Mouse (Mus musculus): ENCODE results near the gene Slc39a2.
"Not testable (repeated sequence)": the region's sequence is repeated elsewhere in the genome, so short reads cannot be mapped to it uniquely, and the experiment has no call there.

The Slc39a2 gene

DNA sequence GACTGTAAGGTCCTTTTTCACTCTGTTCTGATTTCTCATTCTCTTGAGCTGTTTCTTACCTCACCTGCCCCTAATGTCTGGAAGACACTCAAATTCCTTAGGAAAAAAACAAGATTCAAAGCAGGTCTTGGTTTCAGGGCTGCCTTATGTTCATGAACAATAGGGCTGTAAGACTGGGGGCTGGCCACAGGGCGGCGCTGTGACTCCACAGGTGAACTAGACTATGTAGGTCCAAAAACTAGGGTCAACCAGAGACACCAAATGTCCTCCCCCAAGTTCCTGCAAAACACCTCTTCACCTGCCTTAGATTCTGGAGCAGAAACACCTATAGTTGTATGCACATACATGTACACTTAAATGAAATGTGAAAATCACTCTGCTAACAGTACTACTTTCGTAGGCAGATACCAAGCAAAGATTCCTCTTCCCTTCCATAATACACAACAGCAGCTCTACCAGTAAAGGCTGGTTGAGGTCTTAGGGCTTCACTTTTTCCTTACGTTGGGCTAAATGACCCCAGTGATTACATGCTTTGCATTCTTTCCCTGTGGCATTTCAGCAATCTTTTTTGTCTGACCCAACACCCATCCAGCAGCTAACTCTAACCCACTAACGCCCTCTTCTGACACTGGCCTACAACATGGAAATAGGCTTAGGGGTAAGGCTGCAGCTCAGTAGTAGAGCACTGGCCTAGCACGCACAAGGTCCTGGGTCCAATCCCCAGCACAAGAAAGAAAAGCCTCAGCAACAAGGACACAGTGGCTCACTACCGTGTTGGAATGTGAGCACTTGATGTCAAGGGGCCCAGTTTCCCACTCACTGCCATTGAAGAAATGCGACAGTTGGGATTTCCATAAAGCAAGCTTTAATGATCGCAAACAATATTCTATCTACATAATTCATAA, 10.4 kb downstream of the Slc39a2 start:
- DNase-seq = peak; percentile 79

DNA sequence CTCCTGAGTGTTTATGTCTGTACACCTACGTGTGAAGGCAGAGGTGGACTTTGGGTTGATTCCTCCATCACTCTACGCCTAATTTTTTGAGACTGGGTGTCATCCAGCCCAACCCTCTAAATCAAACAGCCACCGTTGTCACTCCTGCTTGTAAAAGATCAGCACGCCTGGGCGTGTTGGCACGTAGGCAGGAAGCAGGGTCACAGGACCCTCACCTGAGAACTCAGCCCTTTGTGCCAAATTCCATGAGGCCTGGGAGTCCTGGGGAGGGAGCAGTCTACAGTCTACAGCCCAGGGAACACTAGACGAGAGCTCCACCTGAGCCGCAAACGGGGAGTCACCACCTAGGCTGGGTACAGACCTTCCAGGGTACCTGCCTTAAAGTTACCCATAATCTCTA, 11.1 kb downstream of the Slc39a2 start:
- no peak for DNase-seq

DNA sequence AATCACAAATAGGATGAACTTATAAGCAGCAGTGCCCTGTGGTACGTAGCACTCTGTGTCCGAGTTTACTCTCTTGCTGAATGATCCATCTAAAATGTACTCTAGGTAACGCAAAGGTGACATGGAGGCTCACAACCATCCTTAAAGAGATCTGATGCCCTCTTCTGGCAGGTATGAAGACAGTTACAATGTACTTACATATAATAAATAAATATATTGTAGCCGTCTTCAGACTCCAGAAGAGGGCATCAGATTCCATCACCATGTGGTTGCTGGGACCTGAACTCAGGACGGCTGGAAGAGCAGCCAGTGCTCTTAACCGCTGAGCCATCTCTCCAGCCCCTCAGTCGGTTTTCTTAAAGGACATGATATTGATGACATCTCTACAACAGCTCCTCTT, 12.0 kb downstream of the Slc39a2 start:
- DNase-seq = no peak

DNA sequence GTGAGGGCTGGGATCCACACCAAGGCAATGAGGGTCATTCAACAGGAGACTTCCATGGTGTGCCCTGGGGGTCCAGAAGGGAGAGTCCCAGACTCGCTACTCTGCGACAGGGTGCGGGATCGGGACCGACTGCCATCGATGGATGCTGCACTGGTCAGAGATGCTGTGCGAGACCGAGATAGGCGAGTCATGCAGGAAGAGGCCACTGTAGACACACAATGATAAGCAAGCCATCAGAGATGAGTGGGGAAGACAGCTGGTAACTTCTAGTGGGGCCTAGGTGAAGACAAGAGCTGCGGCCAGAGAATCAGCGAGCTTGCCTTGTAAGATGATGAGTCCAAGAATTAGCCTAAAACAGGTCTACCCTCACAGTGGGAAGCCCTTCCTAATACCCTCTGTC, 13.4 kb downstream of the Slc39a2 start:
- DNase-seq = no peak

DNA sequence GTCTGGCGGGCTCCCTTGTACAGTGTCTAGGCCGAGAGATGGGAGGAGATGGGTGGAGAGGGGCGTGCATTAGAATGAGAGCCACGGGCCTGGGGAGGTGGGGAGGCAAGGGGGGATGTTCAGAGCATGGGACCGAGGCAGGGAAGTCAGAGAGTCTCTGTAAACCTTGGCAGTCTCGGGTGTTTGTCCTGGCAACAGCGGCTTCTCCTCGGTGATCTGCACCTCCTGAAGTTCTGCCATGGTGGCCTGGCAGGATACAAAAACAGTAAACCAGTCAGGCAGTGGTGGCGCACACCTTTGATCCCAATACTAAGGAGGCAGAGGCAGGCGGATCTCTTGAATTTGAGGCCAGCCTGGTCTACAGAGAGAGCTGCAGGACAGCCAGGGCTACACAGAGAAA, 18.6 kb downstream of the Slc39a2 start:
- DNase-seq = no peak

DNA sequence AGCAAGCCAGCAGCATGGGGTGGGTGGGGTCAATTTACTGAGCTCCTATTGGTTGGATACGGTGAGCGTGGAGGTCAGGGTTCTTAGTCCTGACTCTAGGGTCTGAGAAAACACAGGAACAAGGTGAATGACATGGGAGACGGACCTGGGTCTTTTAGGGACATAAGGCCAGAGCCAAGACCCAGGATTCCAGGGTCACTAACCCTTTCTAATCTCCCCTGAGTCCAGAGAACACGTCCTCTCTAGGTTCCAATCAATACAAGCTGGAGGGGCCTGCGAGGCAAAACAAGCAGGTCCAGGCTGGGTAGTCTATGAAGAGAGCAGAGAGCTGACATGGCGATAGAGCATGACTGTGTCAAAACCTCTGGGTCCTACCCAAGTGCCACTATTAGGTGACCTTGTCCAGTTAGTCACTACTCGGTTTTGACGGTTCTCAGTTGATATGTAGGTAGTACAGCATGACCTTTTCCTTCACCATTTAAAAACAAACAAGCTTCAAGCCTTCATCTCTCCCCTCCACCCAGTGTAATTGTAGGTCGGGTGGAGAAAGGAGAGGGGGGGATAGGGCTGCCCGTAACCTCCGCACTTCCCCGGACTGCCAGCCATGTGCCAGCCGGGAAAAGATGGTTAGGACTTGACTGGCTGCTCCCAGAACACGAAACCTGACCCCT, 19.8 kb downstream of the Slc39a2 start:
- DNase-seq = peak; percentile 67

DNA sequence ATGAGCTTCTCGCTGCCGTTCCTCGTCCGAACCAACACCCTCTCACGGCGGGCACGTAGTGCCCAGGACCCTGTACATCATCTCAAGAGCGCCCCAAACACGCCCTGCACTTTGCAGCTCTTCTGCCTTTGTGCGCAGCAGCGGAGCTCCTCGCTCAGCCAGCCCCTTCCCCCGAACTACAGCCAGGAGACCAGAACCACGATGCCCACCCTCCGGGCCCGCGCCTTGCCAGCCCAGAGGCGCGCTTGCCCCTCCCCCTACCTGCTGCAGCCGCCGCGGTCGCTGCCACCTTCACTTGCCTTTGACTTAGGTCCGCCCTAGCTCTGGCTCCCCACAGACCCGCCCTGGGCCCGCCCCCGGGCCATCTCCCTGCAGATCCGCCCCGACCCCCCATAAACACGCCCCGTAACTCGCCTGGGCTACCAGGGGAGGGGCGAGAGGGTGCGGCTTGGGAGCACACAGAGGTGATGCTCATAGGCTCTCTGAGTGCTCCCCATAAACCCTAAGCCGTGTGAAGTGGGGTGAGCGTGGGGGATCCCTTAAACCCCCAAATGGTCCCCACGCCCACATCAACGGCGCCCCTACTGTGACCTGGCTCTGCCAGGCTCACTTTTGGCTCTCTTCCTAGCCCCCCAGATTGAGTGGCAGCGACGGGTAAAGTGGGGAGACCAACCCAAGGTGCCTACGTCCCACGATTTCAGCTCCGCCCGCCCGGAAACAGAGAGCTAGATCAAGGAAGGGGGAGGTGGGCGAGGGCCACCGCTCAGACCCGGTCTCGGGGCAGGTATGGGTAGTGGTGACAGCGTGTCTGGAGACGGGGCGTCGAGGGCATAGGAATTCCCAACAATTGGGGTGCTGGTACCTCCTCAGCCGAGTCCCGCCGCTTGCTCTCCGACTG, 20.6 kb downstream of the Slc39a2 start:
- peak; percentile 88 for DNase-seq

DNA sequence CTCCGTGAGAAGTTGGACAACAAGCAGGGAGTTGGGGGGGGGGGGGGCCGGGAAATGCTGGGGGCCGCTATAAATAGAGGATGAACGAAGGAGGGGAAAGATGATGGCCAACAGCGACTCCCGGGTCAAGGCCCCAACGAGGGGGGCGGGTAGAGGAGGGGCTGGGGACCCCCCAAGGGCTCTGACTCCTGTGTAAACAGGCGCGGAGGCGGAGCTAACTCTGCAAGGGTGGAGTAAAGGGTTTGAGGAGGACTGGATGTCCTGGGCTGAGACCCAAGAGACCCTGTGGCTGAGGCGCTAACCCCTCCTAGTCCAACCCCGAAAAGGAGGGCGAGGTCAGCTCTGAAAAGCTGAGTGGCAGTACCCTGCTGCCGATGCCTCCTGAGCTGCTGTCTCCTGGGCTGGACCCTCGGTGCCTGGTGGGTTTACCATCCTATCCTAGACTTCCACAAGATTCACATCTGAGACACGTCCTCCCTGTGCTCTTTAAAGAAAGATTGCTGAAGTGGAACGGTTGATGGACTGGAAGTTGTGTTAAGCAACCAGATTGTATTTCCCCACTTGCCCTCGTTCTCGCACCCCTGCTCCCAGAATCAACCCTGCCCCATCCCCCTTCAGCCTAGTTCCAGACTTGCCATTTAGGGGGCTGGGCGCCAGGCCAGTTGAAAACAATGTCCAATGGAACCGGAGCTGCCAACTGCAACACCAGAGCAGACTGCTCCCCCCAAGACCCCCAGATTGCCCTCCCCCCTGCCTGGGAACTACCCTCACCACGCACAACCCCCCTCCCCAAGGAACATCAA, 21.5 kb downstream of the Slc39a2 start, which contains the start of gene Ndrg2:
Gene Ndrg2, minus strand, starts transcription at position 199 of the 803 bp plus-strand sequence.
- DNase-seq = peak; percentile 79

DNA sequence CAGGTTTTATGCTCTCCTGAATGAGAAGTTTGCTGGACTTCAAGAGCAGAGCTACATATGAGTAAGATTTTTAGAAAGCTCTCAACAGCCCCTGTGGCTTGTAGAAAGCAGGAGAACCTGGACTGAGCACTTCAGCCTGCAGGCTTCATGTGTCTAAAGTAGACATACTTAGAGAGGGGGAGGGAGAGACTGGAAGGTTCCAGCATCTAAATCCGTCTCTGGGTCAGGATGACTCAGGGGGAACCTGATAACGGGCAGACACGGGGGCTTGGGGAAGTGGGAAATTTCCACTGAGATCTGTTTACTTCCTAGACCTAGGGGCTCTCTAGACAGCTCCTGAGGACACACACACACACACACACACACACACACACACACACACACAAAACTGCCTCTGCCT, 22.3 kb downstream of the Slc39a2 start:
- DNase-seq = no peak

DNA sequence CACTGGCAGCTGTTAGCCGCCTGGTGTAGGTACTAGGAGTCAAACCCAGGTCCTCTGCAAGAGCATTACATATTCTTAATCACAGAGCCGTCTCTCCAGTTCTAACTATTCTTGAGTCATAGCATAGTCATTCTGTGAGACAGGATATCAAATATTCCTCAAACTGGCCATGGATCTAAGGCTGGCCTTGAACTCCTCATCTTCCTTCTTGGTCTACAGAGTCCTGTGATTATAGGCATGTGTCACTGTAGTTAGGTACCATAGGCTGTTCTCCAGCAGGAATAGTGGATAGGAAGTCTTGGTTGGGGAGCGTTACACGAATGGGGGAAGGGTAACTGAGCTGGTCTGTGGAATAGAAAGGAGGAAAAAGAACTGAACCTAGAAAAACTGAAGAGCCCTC, 23.9 kb downstream of the Slc39a2 start:
- no peak for DNase-seq

DNA sequence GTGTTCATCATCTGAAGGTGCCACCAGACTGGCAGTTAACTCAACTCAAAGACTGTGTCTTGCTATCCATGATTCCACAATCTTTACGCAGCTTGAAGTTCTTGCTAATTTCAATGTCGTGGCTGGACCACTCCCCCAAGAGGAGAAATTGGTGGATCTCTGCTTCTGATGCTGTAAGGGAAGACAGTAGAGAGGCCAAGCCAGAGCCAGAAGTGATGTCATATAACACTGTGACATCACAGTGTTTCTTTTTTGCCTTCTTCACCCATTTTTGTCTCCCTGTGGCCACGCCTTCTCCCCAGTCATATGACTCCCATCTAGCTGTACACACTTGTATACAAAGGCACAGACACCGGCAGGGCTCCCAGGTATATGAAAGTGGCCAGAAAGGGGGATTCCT, 25.4 kb downstream of the Slc39a2 start, which contains the start of gene Tppp2:
Gene Tppp2, plus strand, starts transcription at position 301 of the 400 bp plus-strand sequence.
- no peak for DNase-seq

DNA sequence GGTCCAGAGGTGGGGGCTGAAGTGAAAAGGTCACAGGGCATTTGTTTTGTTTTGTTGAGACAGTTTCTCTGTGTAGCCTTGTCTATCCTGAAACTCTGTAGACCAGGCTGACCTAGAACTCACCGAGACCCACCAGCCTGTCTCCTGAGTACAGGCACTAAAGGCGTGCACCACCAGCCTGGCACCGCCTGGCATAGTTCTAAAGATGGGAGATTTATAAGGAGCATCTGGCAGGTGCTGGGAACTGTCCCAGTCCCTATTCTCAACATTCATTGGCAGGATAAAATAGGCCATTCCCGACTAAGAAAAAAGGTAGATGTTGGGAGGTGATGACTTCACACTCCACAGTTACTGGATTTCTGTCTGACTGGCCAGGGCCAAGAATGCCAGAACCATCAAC, 26.3 kb downstream of the Slc39a2 start:
- DNase-seq = no peak

DNA sequence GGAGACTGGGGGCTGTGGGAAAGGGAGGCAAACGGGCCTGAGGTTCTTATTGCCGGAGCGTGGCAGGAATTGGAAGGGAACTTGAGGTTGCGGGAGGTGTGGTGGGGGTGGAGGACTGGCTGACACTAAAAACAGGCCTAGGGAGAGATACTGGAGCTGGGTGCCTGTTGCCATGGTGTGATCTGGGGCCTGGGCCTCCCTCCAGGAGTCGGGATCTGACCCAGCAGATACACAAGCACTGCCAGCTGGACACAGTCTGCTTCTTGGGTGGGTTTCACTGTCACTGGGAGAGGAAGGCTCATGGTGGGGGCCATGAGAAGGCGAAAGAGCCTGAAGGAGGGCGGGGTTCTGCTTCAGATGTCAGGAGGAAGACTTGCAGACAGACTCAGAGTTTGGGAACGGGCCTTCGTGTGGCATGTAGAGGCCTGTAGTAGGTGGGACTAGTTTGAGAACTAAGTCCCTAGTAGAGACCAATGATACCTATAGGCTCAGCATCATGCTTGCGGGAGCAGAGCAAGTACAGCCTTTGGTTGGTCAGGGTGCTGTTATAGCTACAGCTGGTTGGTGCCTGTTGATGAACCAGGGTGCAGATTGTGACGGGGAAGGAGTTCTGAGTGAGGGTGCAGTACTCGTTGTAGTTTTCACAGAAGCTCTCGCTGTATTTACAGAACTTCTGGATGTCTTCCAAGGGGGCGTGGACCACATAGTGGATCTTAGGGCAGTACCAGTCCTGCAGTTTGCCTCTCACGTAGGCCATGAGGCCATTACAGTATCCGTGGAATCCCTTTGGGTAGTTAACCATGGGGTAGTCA, 29.3 kb downstream of the Slc39a2 start:
- DNase-seq = no peak

DNA sequence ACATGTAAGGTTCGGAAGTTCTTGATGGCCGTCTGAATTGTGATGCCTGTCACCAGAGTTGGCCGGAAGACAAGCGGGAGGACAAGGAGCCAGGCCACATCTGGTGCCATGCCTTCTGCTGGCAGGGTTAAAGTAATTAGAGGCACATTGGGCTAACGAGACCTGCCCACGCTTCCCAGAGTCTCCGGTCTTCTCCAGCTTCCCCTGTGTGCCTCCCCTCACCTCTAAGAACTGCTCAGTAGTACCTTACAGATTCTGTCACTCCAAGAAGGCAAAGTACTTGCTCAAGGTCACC, 29.8 kb downstream of the Slc39a2 start, which contains the start of gene Rnase13:
Gene Rnase13, minus strand, starts transcription at position 203 of the 295 bp plus-strand sequence.
- no peak for DNase-seq

DNA sequence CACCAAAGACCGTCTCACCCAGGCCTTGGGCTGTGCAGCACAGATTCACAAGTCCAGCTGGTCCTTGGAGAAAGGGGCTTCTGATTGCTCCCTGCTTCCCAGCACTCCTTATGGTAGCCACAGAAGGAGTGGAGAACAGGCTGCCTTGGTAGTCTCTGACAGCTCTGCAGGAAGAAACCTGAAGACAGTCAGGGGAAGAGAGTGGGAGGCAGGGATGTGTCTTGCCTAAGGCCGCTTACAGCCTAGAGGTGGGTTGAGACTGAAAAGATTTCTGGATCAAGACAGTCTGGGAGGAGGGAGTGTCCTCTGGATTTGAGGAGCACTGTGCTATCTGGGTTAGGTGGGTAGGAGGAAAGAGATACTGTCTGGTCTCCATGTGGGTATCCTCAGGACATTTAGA, 30.2 kb downstream of the Slc39a2 start:
- no peak for DNase-seq

DNA sequence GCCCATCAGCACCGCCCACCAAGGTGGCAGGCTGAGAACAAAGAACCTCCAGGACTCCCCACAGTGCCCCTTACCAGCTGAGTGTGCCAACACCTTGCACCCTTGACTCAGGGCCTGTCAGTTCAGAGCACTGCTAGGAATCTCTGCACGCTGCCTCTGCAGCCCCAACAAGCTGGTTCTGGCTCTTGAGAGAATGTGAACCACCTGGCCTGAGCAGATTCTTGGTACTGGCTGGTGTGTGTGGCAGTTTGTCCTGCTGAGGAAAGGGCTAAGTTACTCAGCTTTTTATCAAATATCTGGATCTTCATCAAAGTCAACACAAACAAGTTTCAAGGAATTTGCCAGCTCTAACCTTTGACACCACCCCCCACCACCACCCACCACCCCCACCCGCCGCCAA, 30.8 kb downstream of the Slc39a2 start:
- no peak for DNase-seq

DNA sequence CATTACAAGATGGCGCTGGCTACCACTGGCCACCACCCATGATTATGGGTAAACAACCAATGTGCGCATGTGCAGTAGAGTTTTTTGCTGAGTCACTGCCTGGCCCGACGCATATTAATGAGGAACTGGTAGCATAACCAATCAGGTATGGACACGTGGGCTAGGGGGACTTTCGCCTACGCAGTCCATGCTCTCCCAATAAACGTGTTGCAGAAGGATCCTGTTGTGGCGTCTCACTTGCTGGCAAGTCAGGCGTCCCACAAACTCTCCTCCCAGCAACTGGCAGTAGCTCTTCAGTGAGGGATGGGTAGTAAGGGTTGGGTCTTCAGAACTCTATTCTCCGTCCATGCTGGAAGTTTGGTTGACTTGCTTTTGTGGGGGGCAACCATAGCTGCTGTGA, 34.2 kb downstream of the Slc39a2 start:
- DNase-seq = not testable (repeated sequence)

DNA sequence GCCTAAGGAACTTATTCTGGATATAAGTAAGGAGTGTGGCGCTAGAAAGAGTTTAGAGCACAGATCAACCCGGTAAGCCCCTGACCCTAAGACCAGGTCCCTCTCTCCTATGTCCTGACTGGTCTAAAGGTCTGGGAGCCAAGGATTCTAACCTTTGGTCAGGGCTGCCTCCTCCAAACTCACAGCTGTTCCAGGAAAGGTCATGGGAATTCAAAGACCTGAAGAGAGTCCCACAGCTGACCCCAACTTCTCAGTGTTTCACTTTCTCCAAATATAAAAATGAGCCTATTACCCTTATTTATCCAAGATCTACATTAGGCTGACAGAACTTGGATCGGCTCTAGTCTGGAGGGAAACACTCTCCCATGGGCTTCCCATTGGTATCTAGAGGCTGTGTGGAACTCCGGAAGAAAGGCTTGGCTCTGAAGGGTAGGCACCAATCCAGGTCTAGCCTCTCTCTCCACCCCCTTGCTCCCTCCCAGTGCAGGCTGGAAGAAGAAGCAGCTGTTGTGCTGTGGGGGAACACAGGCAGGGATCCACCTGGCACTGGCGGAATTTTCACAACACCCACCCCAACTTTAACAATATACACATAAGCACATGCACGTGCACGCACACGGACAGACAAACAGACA, 36.7 kb downstream of the Slc39a2 start:
- peak; percentile 67 for DNase-seq

DNA sequence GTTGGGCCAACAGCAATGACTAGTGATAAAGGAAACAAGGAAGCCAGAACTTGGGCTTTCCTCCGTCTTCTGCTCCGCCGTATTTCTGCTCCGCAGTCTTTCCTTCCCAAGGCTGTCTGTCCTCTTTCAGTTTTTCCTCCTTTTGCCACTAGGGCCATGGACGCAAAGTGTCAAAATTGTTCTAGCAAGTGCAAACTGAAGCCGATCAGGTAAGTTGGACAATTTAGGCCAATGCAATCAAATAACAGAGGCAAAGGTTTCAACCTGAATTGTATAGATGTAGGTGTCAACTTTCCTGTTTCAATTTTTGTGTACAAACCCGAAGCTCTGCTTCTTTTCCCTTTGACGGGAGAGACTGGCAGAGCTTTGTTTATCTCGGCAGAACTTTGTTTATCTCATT, 37.3 kb downstream of the Slc39a2 start:
- DNase-seq = no peak

DNA sequence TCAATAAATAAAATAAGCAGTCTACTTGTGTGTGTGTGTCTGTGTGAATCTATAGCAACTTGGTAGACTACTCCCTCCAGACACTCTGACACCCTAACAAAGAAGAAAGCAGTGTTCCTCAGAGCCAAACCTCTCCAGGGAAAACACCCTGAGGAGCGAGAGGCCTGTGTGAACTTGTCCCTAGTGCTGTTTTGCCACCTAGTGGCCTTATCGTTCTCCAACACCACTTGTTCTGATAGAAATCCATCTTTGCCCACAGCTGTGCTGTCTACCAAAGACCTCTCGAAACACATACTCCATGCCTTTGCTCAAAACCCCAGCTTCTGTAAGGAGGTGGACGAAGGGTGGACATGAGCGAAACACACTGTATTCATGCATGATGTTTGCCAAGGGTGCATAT, 38.1 kb downstream of the Slc39a2 start:
- DNase-seq = peak; percentile 71
